ENCODE assay signal across 17 mouse cellular contexts in the genomic region with DNA sequence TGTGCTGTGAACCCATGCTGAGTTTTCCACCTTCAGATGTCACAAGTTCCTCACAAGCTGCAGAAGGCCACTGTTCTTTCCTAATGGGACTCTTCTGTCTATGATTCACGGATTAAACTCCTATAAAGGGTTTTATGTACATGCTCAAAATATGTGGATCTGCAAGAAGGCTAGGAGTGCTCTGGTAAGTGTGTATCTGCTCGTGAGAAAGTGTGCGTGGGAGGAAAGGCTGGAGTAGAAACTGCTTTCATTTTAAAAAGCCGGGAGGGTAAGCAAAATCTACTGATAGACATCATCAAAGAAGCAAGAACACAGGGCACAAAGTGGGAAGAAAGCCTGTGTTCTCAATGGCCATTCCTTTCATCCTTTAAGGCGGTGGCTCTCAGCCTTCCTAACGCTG.
"Had no signal": no experiment of that assay in that cellular context is flagged by ENCODE, and none has a peak within 500 bp of the region (broad histone marks: within the 10 kb centered on the region; RNA-seq: fewer than 3 reads in every experiment).

No protein-coding gene starts in this region.

- H3K27ac ChIP-seq: liver, embryonic 13.5 days; midbrain, embryonic 10.5 days; midbrain, embryonic 13.5 days; neural tube, embryonic 13.5 days had no signal

- H3K9me3 ChIP-seq: limb, embryonic 13.5 days; liver, embryonic 13.5 days; megakaryocyte, embryonic 14.5 days; midbrain, embryonic 10.5 days; midbrain, embryonic 13.5 days; neural tube, embryonic 13.5 days had no signal

- H3K36me3 ChIP-seq: limb, embryonic 13.5 days; liver, embryonic 13.5 days; midbrain, embryonic 10.5 days; midbrain, embryonic 13.5 days; neural tube, embryonic 13.5 days had no signal

- H3K4me3 ChIP-seq: limb, embryonic 13.5 days; liver, embryonic 13.5 days; megakaryocyte, embryonic 14.5 days; midbrain, embryonic 10.5 days; midbrain, embryonic 13.5 days; myocyte; neural tube, embryonic 13.5 days had no signal

- ATAC-seq: midbrain, embryonic 13.5 days; midbrain, embryonic 16.5 days had no signal

- H3K4me2 ChIP-seq: limb, embryonic 13.5 days; liver, embryonic 13.5 days; midbrain, embryonic 13.5 days; neural tube, embryonic 13.5 days had no signal

- H3K9ac ChIP-seq: limb, embryonic 13.5 days; liver, embryonic 13.5 days; midbrain, embryonic 13.5 days; neural tube, embryonic 13.5 days had no signal

- DNase-seq: kidney, adult 18-20 months; kidney, adult 9 months; kidney, postnatal 14 days; kidney, postnatal 4 days; left cerebral cortex, postnatal 4 days; liver, embryonic 13.5 days; lung, adult 2 months; retina, postnatal 1 day; thymus, adult 2 months; thymus, postnatal 14 days had no signal

- H3K27me3 ChIP-seq: limb, embryonic 13.5 days; neural tube, embryonic 13.5 days had no signal
